Mouse (Mus musculus) stomach, postnatal 0 days (tissue): ENCODE measurements around the gene Epb41l2. TPM values are rescaled to one million over a fixed set of nuclear protein-coding genes. Genes with fewer than 3 reads are reported as not detected.

Experiments
- ATAC-seq: fragments of 200-750 bp; cut with Nextera tagmentation; 2 replicates; pipeline ENCODE4 v1.8.0; 2017; ENCODE audit not compliant: low FRiP score, low TSS enrichment
- DNase-seq: peaks from one replicate; pipeline ENCODE4 v3.0.0-alpha.2; 2016; ENCODE audit warnings: low spot score
- H3K27ac ChIP-seq: fragments of 300-500 bp; sonication (generic); replicated peaks from 2 replicates; pipeline ENCODE4 v1.5.1; 2014; ENCODE audit warnings: mild to moderate bottlenecking, control low read depth
- H3K27me3 ChIP-seq: fragments of 300-500 bp; sonication (generic); 2 replicates; pipeline ENCODE4 v1.6.1; 2014; ENCODE audit warnings: low read length; ENCODE audit not compliant: control insufficient read depth, insufficient read depth
- H3K36me3 ChIP-seq: fragments of 300-500 bp; sonication (generic); 2 replicates; pipeline ENCODE4 v1.6.1; 2014; ENCODE audit warnings: low read length, mixed read lengths; ENCODE audit not compliant: control insufficient read depth, insufficient read depth
- H3K4me1 ChIP-seq: fragments of 300-500 bp; sonication (generic); replicated peaks from 2 replicates; pipeline ENCODE4 v1.6.1; 2014; ENCODE audit warnings: antibody characterized with exemption; ENCODE audit not compliant: control insufficient read depth, insufficient read depth
- H3K4me2 ChIP-seq: fragments of 300-500 bp; sonication (generic); replicated peaks from 2 replicates; pipeline ENCODE4 v1.6.1; 2014; ENCODE audit warnings: low read depth, mild to moderate bottlenecking, control low read depth, moderate library complexity
- H3K4me3 ChIP-seq: fragments of 300-500 bp; sonication (generic); 2 replicates; pipeline ENCODE4 v1.5.1; 2014; ENCODE audit warnings: low read depth, low read length, control low read depth
- H3K9ac ChIP-seq: fragments of 300-500 bp; sonication (generic); 2 replicates; pipeline ENCODE4 v1.6.1; 2014; ENCODE audit warnings: mild to moderate bottlenecking, low read length, control low read depth, mixed read lengths
- H3K9me3 ChIP-seq: fragments of 300-500 bp; sonication (generic); 2 replicates; pipeline ENCODE4 v1.6.1; 2016; ENCODE audit warnings: low read length; ENCODE audit not compliant: control insufficient read depth
- CTCF ChIP-seq: IDR thresholded peaks from 2 replicates; pipeline ENCODE4 v1.5.1; 2016; ENCODE audit warnings: antibody characterized with exemption, low read depth, mild to moderate bottlenecking, moderate library complexity
- EP300 ChIP-seq: optimal IDR thresholded peaks from 2 replicates; pipeline ENCODE3; 2016; ENCODE audit warnings: antibody characterized with exemption
- WGBS: fragments of 180-500 bp; shearing (Covaris S2); extraction: QIAGEN DNeasy Blood & Tissue Kit; methylation state at CpG from one replicate; pipeline ENCODE4 v1.1.7; 2014; 5-methylcytosine and 5-hydroxymethylcytosine counted together
- polyA plus RNA-seq: library from polyadenylated mRNA; unstranded; fragments of >200 nt; fragmentation: Nextera tagmentation; extraction: Ambion mirVana; gene quantifications from 2 replicates; pipeline ENCODE4 v1.2.1, GENCODE M21; 2015

Gene Epb41l2
- polyA plus RNA-seq, 1 experiment from 2014 or later = 18.2 TPM

DNA sequence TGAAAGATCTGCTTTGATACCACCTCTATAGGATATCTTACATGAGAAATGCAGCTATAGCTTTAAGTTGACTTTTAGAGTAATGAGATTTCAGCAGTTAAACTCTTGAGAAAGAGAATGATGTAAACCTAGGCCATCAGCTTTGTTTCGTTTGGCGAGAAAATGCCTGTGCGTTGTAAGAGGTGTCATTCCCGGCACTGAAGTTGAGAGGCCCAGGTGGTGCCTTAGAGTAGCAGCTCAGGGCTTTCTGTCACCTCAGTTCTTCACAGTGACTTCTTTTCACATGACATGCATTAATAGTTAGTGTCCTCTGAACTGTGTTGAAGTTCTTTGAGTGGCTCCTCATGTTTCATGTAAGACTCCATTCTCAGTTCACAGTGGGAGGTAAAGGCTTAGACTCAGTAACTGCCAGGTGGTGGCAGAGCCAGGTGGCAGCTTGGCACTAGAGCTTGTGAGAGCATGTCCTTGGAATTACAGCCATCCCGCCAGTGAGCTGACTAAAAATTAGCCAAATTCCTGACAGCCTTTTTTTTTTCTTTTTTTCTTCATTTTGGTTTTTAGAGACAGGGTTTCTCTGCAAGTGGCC is 84.7 kb downstream of the Epb41l2 start:
- Histone ChIP-seq H3K9ac (no peak overlapping the region), H3K4me3 (no peak overlapping the region), H3K27me3 (no peaks in the 10 kb centered on the region), H3K9me3 (no peaks in the 10 kb centered on the region), H3K4me1 (no peaks in the 10 kb centered on the region), H3K4me2 (no peak overlapping the region), H3K27ac (no peak overlapping the region), H3K36me3 (no peaks in the 10 kb centered on the region)
- TF ChIP-seq EP300 = no peak
- TF ChIP-seq CTCF = no peak
- WGBS = 63% methylated on average over 5 of the region's 5 CpGs
- DNase-seq = no peak
- no peak for ATAC-seq

GRCm38 (mm10) chr10:25446953-25447525 is 87.4 kb downstream of the Epb41l2 start:
- TF ChIP-seq EP300 (no peak), CTCF (no peak)
- ATAC-seq = no peak
- no peak for DNase-seq
- 52% methylated on average over 5 of the region's 5 CpGs for WGBS
- no peaks in the 10 kb centered on the region for H3K36me3 ChIP-seq
- no peak overlapping the region; the same call in 1 of the 2 replicates for H3K27ac ChIP-seq
- H3K4me3 ChIP-seq = no peak overlapping the region
- no peak overlapping the region for H3K4me2 ChIP-seq
- no peaks in the 10 kb centered on the region for H3K9me3 ChIP-seq
- H3K4me1 ChIP-seq = no peaks in the 10 kb centered on the region
- H3K27me3 ChIP-seq = no peaks in the 10 kb centered on the region
- no peak overlapping the region for H3K9ac ChIP-seq

GRCm38 (mm10) chr10:25448676-25449075 is 89.1 kb downstream of the Epb41l2 start:
- Histone ChIP-seq H3K9me3 (no peaks in the 10 kb centered on the region), H3K9ac (no peak overlapping the region), H3K4me2 (no peak overlapping the region), H3K27me3 (no peaks in the 10 kb centered on the region), H3K27ac (no peak overlapping the region), H3K36me3 (no peaks in the 10 kb centered on the region), H3K4me3 (no peak overlapping the region), H3K4me1 (no peaks in the 10 kb centered on the region)
- DNase-seq = no peak
- ATAC-seq = no peak
- TF ChIP-seq EP300 = no peak
- no peak for TF ChIP-seq CTCF
- 79% methylated on average over 4 of the region's 4 CpGs for WGBS

- WGBS = 33% methylated on average over 11 of the region's 11 CpGs
- DNase-seq (no peak), ATAC-seq (no peak)
- Histone ChIP-seq H3K27me3 (no peaks in the 10 kb centered on the region), H3K9me3 (no peaks in the 10 kb centered on the region), H3K27ac (0 out of 2 replicates have a peak overlapping the region, but pooled peaks have one; percentile 40), H3K4me3 (no peak overlapping the region), H3K4me2 (no peak overlapping the region), H3K36me3 (no peaks in the 10 kb centered on the region), H3K4me1 (no peaks in the 10 kb centered on the region), H3K9ac (no peak overlapping the region)
- TF ChIP-seq CTCF (no peak), EP300 (no peak)
Observed at GRCm38 (mm10) chr10:25449312-25450020, 89.9 kb downstream of the Epb41l2 start.

- Histone ChIP-seq H3K4me2 (no peak overlapping the region), H3K9ac (no peak overlapping the region), H3K9me3 (no peaks in the 10 kb centered on the region), H3K4me3 (no peak overlapping the region), H3K36me3 (no peaks in the 10 kb centered on the region), H3K27ac (no peak overlapping the region), H3K4me1 (no peaks in the 10 kb centered on the region), H3K27me3 (no peaks in the 10 kb centered on the region)
- DNase-seq (peak; percentile 21), ATAC-seq (peak; percentile 54; the same call in 1 of the 2 replicates)
- 58% methylated on average over 9 of the region's 9 CpGs for WGBS
- TF ChIP-seq CTCF (no peak), EP300 (no peak)
Observed at GRCm38 (mm10) chr10:25453150-25453549, 93.6 kb downstream of the Epb41l2 start.

GRCm38 (mm10) chr10:25453772-25454171 is 94.2 kb downstream of the Epb41l2 start:
- Histone ChIP-seq H3K36me3 (no peaks in the 10 kb centered on the region), H3K4me1 (no peaks in the 10 kb centered on the region), H3K4me2 (no peak overlapping the region), H3K27me3 (no peaks in the 10 kb centered on the region), H3K27ac (no peak overlapping the region), H3K4me3 (no peak overlapping the region), H3K9me3 (no peaks in the 10 kb centered on the region), H3K9ac (no peak overlapping the region)
- TF ChIP-seq EP300 (no peak), CTCF (no peak)
- 90% methylated on average over 10 of the region's 10 CpGs for WGBS
- no peak for DNase-seq
- no peak for ATAC-seq
